Mouse (Mus musculus) testis, postnatal 14 days (tissue): ENCODE results near the gene Olfm2.
"Not testable (repeated sequence)": the region's sequence is repeated elsewhere in the genome, so short reads cannot be mapped to it uniquely, and the experiment has no call there.

Source experiments
- DNase-seq: peaks from one replicate; pipeline ENCODE4 v3.0.0; 2021; ENCODE audit warnings: low spot score

Gene Olfm2

DNA sequence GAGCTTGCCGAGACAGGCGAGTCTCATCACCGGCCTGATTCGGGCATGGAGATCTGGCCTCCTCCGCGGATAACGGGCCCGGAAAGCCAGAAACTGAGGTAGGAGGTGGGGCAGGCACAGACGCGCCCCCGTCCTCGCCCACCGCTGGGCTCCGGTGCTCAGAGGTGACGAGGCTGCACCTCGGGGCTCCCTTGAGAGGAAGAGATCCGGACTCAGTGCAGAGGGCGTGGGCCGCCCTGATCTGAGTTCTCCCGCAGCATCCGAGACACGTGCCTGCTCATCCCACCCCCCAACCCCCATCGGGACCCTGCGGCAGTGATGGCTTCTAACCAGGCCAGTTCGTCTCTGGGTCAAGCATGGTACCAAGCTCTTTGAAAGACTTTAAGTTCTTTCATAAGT is 93.9 kb downstream of the Olfm2 start:
- DNase-seq = no peak

DNA sequence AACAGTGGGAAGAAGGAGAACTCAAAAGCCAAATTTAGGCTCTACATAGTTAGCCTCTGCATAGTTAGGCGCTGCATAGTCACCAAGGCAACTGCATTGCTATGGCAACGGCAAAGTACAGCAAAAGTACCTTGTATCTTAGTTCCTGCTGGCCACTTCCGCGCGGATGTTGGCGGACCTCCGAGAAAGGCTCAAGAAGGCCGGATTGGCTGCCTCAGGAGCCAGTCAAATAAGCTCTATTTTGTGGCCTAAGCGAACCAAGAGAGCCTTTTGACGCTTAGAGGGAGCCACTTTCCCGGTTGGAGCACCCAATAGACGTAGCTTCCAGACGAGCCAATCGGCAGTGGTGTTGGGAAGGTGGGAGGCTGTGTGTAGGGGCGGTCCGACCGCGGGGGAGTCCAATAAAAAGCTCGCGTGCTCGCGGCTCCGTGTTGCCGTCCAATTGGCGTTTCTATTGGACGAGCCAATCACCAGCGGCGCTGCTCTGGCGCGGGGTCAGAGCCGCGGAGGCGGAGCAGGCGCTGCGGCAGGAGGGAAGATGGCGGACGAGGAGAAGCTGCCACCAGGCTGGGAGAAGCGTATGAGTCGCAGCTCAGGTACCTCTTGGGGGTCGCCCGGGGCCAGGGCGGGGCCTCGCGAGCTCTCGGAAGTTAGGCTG is 94.4 kb downstream of the Olfm2 start, which contains the start of gene Pin1:
Gene Pin1 (plus strand): TSS at position 494 of the 658 bp plus-strand sequence.
- DNase-seq = peak; percentile 100

DNA sequence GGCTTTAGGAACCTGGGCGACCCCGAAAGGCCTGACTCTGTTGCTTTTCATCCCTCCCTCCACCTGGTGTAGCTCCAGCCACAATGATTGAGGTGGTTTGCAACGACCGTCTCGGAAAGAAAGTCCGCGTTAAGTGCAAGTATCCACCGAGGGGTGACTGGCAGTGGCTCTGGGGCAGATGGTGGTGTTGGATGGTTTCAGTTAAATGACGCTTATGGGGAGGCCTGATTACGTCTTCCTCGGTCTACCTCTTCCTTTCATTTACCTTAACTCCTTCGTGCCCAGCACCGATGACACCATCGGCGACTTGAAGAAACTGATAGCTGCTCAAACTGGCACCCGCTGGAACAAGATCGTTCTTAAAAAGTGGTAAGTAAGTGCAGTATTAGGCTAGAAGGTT is 101.0 kb downstream of the Olfm2 start:
- no peak for DNase-seq

DNA sequence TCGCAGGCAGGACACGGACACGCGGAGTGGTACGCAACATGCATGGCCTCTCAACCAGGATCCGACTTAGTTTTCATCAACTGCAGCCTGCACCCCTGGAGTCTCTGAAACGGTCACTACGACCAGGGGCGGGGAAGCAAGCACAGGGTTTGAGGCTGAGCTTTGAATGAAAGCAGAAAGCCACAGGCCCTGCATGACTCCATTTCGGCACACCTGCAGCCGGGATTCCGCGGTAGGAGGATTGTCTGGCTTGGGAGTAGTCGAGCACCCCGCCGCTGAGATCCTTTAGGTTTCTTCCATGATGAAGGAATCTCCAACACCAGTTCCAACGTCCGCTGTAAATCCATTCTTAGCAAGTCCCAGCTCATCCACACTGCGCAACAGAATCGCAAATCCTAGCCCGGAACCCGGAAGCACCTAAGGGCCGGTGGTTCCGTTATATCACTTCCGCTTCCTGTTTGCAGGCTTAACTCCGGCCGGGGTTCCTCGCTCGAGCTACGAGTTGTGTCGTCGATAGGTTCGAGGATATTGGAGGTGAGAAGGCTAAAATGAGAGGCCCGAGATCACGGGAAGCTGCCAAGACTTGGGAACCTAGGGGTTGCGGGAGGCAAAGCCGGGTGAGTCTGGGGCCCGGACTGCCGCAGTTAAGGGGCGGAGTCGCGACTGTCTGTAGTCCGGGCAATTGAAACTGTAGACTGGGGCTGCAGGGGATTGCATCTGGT is 101.6 kb downstream of the Olfm2 start, which contains the start of gene Fbxl12:
Gene Fbxl12 (minus strand): TSS at position 408 of the 722 bp plus-strand sequence.
- peak; percentile 80 for DNase-seq

DNA sequence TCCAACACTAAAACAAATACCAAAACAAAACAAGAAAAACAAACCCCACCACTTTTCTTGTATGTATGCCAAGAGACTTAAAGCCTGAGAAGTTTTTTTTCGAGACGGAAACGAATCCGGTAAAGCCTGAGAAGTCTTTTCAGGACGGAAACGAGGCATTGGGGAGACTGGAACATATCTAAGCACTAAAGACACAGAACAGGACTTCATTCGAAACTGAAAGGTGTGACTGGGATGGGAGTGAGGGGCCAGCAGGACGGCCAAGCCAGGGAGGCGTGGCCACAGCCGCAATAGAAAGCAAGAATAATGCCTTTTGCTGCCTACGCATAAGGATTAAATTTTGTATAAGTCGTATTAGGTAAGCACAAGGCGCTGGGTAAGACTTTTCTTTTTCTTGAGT is 102.4 kb downstream of the Olfm2 start:
- no peak for DNase-seq

DNA sequence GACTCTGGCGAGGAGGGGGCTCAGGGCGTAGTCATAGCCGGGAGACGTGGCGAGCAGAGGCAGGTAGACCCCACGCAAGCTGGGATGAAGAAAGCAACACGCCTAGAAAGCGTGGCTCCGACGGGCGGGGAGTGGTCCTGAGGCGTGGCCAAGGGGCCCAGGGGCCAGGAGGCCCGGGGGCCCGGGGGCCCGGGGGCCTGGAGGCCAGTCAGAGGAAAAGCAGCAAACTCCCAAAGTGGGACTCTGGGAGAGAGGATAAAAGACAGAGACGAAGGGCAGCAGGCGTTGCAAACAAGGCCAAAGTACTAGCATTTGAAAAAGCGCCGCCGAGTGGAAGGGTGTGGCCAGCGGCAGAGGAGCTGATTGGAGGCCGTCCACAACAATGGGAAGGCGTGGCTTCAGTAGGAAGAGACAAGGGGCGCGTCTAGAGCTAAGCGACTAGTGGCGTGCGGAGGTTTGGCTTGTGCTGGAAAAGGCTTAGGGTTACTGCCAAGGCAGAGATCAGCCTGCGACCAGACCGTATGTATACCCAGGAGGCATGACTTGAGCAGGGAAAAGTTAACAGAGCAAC is 103.2 kb downstream of the Olfm2 start:
- peak; percentile 86 for DNase-seq

DNA sequence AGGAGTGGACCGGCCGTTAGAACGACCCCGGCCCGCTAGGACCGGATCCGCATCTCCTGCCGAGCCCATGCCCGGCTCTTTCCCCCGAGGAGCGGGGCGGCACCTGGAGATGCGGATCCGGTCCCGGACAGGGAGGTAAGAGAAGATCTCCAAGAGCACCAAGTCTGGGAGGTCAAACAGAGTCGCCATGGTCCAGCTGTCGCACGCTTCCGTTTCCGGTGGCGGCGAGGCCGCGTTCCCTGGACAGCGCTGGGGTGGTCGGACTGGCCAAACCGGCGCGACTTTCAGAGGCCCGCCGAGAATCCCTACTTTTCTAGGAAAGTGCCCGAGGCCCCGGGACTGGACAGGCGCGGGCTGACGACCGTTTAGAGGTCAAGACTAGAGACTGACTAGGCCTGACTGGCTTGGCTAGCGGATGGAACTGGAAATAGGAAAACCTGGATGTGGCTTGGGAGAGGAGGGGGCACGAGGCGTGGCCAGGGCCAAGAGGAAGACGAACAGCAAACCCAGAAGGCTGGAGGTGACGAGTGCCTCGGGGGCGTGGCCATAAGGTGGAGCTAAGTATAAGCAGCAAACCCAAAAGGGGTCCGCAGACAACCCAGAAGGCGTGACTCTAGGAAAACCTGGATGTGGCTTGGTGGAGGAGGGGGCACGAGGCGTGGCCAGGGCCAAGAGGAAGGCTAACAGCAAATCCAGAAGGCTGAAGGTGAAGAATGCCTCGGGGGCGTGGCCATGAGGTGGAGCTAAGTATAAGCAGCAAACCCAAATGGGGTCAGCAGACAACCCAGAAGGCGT is 103.9 kb downstream of the Olfm2 start, which contains the start of gene Ubl5:
Gene Ubl5 (plus strand): TSS at position 778 of the 795 bp plus-strand sequence.
- peak; percentile 90 for DNase-seq

DNA sequence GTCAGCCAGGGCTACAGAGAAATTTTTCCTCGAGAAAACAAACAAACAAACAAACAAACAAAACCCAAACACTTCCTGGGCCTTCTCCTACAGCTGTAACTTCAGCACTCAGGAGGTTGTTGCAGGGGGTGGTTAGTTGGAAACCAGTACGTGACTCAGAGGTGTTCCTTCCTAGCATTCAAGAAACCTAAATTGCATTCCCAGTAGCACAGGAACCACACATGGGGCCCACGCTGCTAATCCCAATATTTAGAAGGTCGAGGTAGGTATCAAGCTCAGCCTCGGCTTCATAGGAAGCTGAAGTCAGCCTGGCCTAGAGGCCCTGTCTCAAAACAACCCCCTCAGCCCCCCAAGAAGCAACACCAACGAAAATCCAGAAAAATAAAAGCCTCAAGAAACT is 104.6 kb downstream of the Olfm2 start:
- no peak for DNase-seq

DNA sequence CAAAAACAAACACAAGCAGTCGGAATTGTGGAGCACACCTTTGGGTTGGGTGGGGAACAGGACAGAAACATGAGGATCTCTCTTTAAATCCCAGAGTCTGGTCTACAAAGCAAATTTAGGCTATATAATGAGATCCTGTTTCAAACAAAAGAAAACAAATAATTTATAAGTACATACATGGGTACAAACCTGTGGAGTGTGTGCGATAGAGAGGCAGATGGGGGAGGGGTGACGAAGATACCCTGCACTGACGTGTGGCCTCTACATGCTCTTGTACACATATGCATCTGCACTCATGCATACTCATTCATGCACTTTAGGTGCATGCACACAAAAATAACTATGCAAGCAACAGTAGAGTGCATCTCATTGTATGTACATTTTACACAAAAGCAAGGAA is 106.7 kb downstream of the Olfm2 start:
- DNase-seq = no peak

DNA sequence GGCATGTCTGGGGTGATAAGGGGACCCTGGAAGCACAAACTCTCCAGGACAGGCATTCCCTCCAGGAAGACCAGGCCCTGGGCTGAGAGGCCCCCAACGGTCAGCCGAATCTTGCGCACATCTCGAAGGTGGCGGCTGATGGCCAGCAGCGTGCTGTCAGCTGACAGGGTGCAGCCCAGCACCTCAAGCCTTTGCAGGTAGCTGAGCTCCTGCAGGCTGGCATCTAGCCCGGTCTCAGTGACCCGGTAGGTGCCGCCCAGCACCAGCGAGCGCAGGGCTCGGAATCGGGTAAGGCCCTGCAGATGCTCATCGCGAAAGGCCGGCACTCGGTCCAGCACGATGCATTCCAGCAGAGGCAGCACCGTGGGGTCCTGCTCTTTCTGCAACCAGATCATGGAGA is 107.6 kb downstream of the Olfm2 start:
- no peak for DNase-seq

DNA sequence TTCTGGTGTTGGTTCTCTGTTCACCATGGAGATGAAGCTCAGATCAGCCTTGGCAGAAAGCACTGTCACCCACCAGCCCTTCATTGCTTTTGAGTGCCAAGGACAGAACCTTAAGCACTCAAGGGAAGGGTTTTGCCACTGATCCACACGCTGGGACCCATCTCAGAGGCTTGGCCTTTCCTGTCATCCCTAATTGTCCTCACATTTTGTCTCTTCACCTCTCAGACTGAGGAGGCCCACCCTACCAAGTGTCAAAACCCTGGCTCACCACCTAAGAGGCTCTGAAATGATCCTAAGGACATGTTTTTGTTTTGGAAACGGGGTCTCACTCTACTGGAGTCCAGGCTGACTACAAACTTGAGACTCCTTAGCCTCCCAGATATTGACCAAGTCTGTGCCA is 109.4 kb downstream of the Olfm2 start:
- no peak for DNase-seq

DNA sequence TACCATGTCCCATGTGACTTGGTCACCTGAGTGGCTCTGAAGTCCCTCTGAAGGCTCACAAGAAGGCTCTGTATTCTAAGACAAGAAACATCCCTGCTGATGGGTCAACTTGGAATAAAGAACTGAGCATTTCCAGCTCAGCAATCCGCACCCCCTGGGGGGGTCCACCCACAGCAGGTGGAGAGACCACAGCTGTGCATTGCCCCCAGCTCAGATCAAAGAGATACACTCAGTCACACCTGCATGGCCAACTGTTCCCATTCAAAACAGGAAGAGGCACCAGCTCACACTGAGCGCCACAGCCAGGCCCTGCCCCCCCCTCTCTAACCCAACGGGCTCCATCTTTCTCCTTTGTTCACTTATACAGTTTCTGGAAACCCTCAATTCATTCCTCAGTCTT is 109.9 kb downstream of the Olfm2 start:
- DNase-seq = no peak

DNA sequence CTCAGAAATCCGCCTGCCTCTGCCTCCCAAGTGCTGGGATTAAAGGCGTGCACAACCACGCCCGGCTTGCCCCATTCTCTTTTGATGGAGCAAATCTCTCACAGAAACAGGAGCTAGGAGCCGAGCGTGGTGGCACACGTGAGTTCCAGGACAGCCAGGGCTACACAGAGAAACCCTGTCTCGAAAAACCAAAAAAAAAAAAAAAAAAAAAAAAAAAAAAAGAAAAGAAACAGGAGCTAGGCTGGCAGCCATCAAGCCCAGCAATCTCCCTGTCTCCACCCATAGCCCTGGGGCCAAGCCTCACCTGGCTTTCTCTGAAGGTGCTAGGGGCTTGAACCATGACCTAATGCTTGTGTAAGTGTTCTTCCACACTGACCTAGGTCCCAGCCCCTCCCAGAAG is 110.5 kb downstream of the Olfm2 start:
- not testable (repeated sequence) for DNase-seq

DNA sequence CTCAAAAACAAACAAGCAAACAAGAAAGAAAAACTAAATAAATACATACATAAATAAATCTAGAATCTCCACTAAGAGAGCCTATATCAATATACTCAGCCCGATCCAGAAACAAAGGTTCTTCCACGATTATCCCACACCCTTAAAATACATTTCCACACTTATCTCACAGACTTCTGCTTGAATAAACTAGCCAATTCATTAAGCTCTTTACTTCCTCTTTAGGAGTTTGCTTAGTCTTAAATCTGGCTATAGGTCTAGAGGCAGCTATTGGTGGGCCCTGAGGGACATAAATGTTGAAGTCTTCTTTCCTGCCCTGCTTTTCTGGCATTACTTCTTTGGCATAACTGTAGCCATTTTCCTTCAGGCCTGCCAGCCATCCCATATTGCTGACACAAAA is 114.8 kb downstream of the Olfm2 start:
- DNase-seq = no peak
